Mouse (Mus musculus) kidney, embryonic 16.5 days (tissue): ENCODE results near the gene Gm17387. TPM values are rescaled to one million over a fixed set of nuclear protein-coding genes. Genes with fewer than 3 reads are reported as not detected.

Source experiments
- ATAC-seq: fragments of 200-750 bp; cut with Nextera tagmentation; 2 replicates; pipeline ENCODE4 v1.8.0; 2017; ENCODE audit warnings: moderate TSS enrichment; ENCODE audit not compliant: low FRiP score, low TSS enrichment
- H3K27ac ChIP-seq: fragments of 300-500 bp; sonication (generic); 2 replicates; pipeline ENCODE4 v1.5.1; 2014; ENCODE audit warnings: low read length
- H3K27me3 ChIP-seq: fragments of 300-500 bp; sonication (generic); 2 replicates; pipeline ENCODE4 v1.6.1; 2014; ENCODE audit warnings: low read length, control low read depth, mixed read lengths; ENCODE audit not compliant: insufficient read depth
- H3K36me3 ChIP-seq: fragments of 300-500 bp; sonication (generic); 2 replicates; pipeline ENCODE4 v1.6.1; 2014; ENCODE audit warnings: low read length, control low read depth, mixed read lengths; ENCODE audit not compliant: insufficient read depth
- H3K4me1 ChIP-seq: fragments of 300-500 bp; sonication (generic); 2 replicates; pipeline ENCODE4 v1.6.1; 2014; ENCODE audit warnings: low read length, control low read depth, mixed read lengths; ENCODE audit not compliant: insufficient read depth
- H3K4me2 ChIP-seq: fragments of 300-500 bp; sonication (generic); replicated peaks from 2 replicates; pipeline ENCODE4 v1.6.1; 2014; ENCODE audit warnings: low read depth, low read length
- H3K4me3 ChIP-seq: fragments of 300-500 bp; sonication (generic); 2 replicates; pipeline ENCODE4 v1.5.1; 2014; ENCODE audit warnings: mild to moderate bottlenecking, low read length
- H3K9ac ChIP-seq: fragments of 300-500 bp; sonication (generic); replicated peaks from 2 replicates; pipeline ENCODE4 v1.6.1; 2014; ENCODE audit warnings: low read length
- H3K9me3 ChIP-seq: fragments of 300-500 bp; sonication (generic); 2 replicates; pipeline ENCODE4 v1.6.1; 2016; ENCODE audit warnings: low read length, control low read depth
- WGBS: fragments of 180-500 bp; shearing (Covaris S2); extraction: QIAGEN DNeasy Blood & Tissue Kit; methylation state at CpG from one replicate; pipeline ENCODE4 v1.1.7; 2014; 5-methylcytosine and 5-hydroxymethylcytosine counted together
- polyA plus RNA-seq: library from polyadenylated mRNA; unstranded; fragments of >200 nt; fragmentation: Nextera tagmentation; extraction: Ambion mirVana; gene quantifications from 2 replicates; pipeline ENCODE4 v1.2.1, GENCODE M21; 2015

The Gm17387 gene
- polyA plus RNA-seq, 1 experiment from 2014 or later: not detected

- peak; percentile 33; the same call in 1 of the 2 replicates for ATAC-seq
- peak overlapping the region; percentile 89 for H3K27ac ChIP-seq
- no peaks in the 10 kb centered on the region for H3K9me3 ChIP-seq
- H3K4me2 ChIP-seq: peak overlapping the region; percentile 86
- no peaks in the 10 kb centered on the region for H3K36me3 ChIP-seq
- whole genome bisulfite sequencing: 55% methylated on average over 6 of the region's 6 CpGs
- H3K27me3 ChIP-seq: no peaks in the 10 kb centered on the region
- H3K4me1 ChIP-seq: peaks cover 19% of the 10 kb centered on the region; the same call in 1 of the 2 replicates
- no peak overlapping the region for H3K4me3 ChIP-seq
- 0 out of 2 replicates have a peak overlapping the region, but pooled peaks have one; percentile 5 for H3K9ac ChIP-seq
Observed at GRCm38 (mm10) chr7:141046931-141047580, 18.1 kb downstream of the Gm17387 start.

GRCm38 (mm10) chr7:141047581-141048225, 18.8 kb downstream of the Gm17387 start:
- peak; percentile 93 for ATAC-seq
- WGBS: 5% methylated on average over 14 of the region's 19 CpGs
- Histone ChIP-seq H3K9ac (peak overlapping the region; percentile 65), H3K27me3 (no peaks in the 10 kb centered on the region), H3K4me1 (peaks cover 19% of the 10 kb centered on the region; the same call in 1 of the 2 replicates), H3K27ac (peak overlapping the region; percentile 95), H3K9me3 (no peaks in the 10 kb centered on the region), H3K36me3 (no peaks in the 10 kb centered on the region), H3K4me3 (peak overlapping the region; percentile 43), H3K4me2 (peak overlapping the region; percentile 86)

- H3K4me3 ChIP-seq: peak overlapping the region; percentile 43
Observed at GRCm38 (mm10) chr7:141048226-141049218, 19.6 kb downstream of the Gm17387 start.

GRCm38 (mm10) chr7:141049326-141049725, 20.4 kb downstream of the Gm17387 start:
- H3K27ac ChIP-seq: no peak overlapping the region
- no peak overlapping the region for H3K9ac ChIP-seq
- no peak overlapping the region for H3K4me3 ChIP-seq
- no peaks in the 10 kb centered on the region for H3K27me3 ChIP-seq
- no peak overlapping the region for H3K4me2 ChIP-seq
- no peaks in the 10 kb centered on the region for H3K9me3 ChIP-seq
- no peaks in the 10 kb centered on the region for H3K36me3 ChIP-seq
- WGBS: 66% methylated on average over 2 of the region's 2 CpGs
- H3K4me1 ChIP-seq: peaks cover 19% of the 10 kb centered on the region; the same call in 1 of the 2 replicates
- no peak for ATAC-seq

More at GRCm38 (mm10) chr7:141048226-141049218, 19.6 kb downstream of the Gm17387 start:
- H3K9ac ChIP-seq: peak overlapping the region; percentile 65
- H3K36me3 ChIP-seq: no peaks in the 10 kb centered on the region
- peak overlapping the region; percentile 86 for H3K4me2 ChIP-seq
- ATAC-seq: peak; percentile 90
- peak overlapping the region; percentile 95 for H3K27ac ChIP-seq
- peaks cover 19% of the 10 kb centered on the region; the same call in 1 of the 2 replicates for H3K4me1 ChIP-seq
- H3K9me3 ChIP-seq: no peaks in the 10 kb centered on the region
- H3K27me3 ChIP-seq: no peaks in the 10 kb centered on the region
- 8% methylated on average over 21 of the region's 21 CpGs for WGBS

- Histone ChIP-seq H3K4me1 (peaks cover 19% of the 10 kb centered on the region; the same call in 1 of the 2 replicates), H3K9ac (no peak overlapping the region), H3K4me3 (no peak overlapping the region), H3K27ac (no peak overlapping the region), H3K9me3 (no peaks in the 10 kb centered on the region), H3K4me2 (no peak overlapping the region), H3K27me3 (no peaks in the 10 kb centered on the region), H3K36me3 (no peaks in the 10 kb centered on the region)
- WGBS: 70% methylated on average over 17 of the region's 17 CpGs
- no peak for ATAC-seq
Observed at GRCm38 (mm10) chr7:141051060-141051685, 22.2 kb downstream of the Gm17387 start.

GRCm38 (mm10) chr7:141052016-141052415, 23.1 kb downstream of the Gm17387 start:
- H3K4me3 ChIP-seq: no peak overlapping the region
- H3K27ac ChIP-seq: no peak overlapping the region
- ATAC-seq: no peak
- no peaks in the 10 kb centered on the region for H3K27me3 ChIP-seq
- H3K4me1 ChIP-seq: peaks cover 13% of the 10 kb centered on the region; the same call in 1 of the 2 replicates
- no peaks in the 10 kb centered on the region for H3K9me3 ChIP-seq
- H3K36me3 ChIP-seq: no peaks in the 10 kb centered on the region
- no peak overlapping the region for H3K9ac ChIP-seq
- 85% methylated on average over 4 of the region's 4 CpGs for WGBS
- H3K4me2 ChIP-seq: no peak overlapping the region

GRCm38 (mm10) chr7:141052421-141052820, 23.5 kb downstream of the Gm17387 start:
- ATAC-seq: no peak
- H3K27ac ChIP-seq: no peak overlapping the region
- H3K4me3 ChIP-seq: no peak overlapping the region
- no peaks in the 10 kb centered on the region for H3K27me3 ChIP-seq
- no peaks in the 10 kb centered on the region for H3K36me3 ChIP-seq
- peaks cover 9% of the 10 kb centered on the region; the same call in 1 of the 2 replicates for H3K4me1 ChIP-seq
- H3K9me3 ChIP-seq: no peaks in the 10 kb centered on the region
- no peak overlapping the region for H3K4me2 ChIP-seq
- WGBS: 83% methylated on average over 2 of the region's 2 CpGs
- no peak overlapping the region for H3K9ac ChIP-seq

GRCm38 (mm10) chr7:141055785-141056184, 26.9 kb downstream of the Gm17387 start:
- ATAC-seq: no peak
- no peaks in the 10 kb centered on the region for H3K9me3 ChIP-seq
- no peaks in the 10 kb centered on the region for H3K36me3 ChIP-seq
- WGBS: 86% methylated on average over 4 of the region's 4 CpGs
- H3K9ac ChIP-seq: no peak overlapping the region
- H3K27ac ChIP-seq: no peak overlapping the region
- no peak overlapping the region for H3K4me3 ChIP-seq
- no peaks in the 10 kb centered on the region for H3K27me3 ChIP-seq
- peaks cover 5% of the 10 kb centered on the region; the same call in 1 of the 2 replicates for H3K4me1 ChIP-seq
- no peak overlapping the region for H3K4me2 ChIP-seq

- H3K4me1 ChIP-seq: peaks cover 10% of the 10 kb centered on the region; the same call in 1 of the 2 replicates
- no peaks in the 10 kb centered on the region for H3K36me3 ChIP-seq
- H3K27me3 ChIP-seq: no peaks in the 10 kb centered on the region
- no peaks in the 10 kb centered on the region for H3K9me3 ChIP-seq
- H3K9ac ChIP-seq: no peak overlapping the region
- no peak overlapping the region for H3K4me2 ChIP-seq
- ATAC-seq: no peak
- H3K4me3 ChIP-seq: no peak overlapping the region
- no peak overlapping the region for H3K27ac ChIP-seq
- 87% methylated on average over 6 of the region's 6 CpGs for WGBS
Observed at GRCm38 (mm10) chr7:141056976-141057375, 28.0 kb downstream of the Gm17387 start.
